Mouse (Mus musculus) MEL (cell line): ENCODE results near the gene Slc35c1. TPM values are rescaled to one million over a fixed set of nuclear protein-coding genes. Genes with fewer than 3 reads are reported as not detected.

ENCODE experiments used
- DNase-seq: peaks from one replicate; pipeline ENCODE4 v3.0.0; 2011; ENCODE audit warnings: low read depth, low spot score
- H3K27ac ChIP-seq: 2 replicates; pipeline ENCODE4 v1.5.1; 2012; ENCODE audit warnings: low read depth, mild to moderate bottlenecking, control low read depth, low read length, moderate library complexity; ENCODE audit not compliant: control insufficient read depth
- H3K27me3 ChIP-seq, 2 experiments: fragments of 150-350 bp in 1 of 2; sonication (generic) in 1 of 2; 2 replicates each; pipeline ENCODE4 v1.6.1; 2012; ENCODE audit warnings: low read length in 2 of 2, mild to moderate bottlenecking in 2 of 2, improper control_type of control experiment in 1 of 2, moderate library complexity in 1 of 2; ENCODE audit not compliant: insufficient read depth in 2 of 2, control insufficient read depth in 1 of 2
- H3K36me3 ChIP-seq, 2 experiments: 2 replicates each; pipeline ENCODE4 v1.6.1; 2012 to 2014; ENCODE audit warnings: low read length in 2 of 2, improper control_type of control experiment in 1 of 2, inconsistent platforms in 1 of 2, mild to moderate bottlenecking in 1 of 2; ENCODE audit not compliant: insufficient read depth in 2 of 2, control insufficient read depth in 1 of 2
- H3K4me1 ChIP-seq, 2 experiments: fragments of 150-350 bp in 1 of 2; sonication (generic) in 1 of 2; 2 replicates each; pipeline ENCODE4 v1.6.1; 2012; ENCODE audit warnings: low read length in 2 of 2, improper control_type of control experiment in 1 of 2, mild to moderate bottlenecking in 1 of 2; ENCODE audit not compliant: insufficient read depth in 2 of 2, control insufficient read depth in 1 of 2
- H3K4me3 ChIP-seq, 2 experiments: fragments of 150-350 bp in 1 of 2; sonication (generic) in 1 of 2; 2 replicates each; pipeline ENCODE4 v1.5.1; 2012; ENCODE audit warnings: low read depth in 2 of 2, low read length in 2 of 2, mild to moderate bottlenecking in 2 of 2, moderate library complexity in 2 of 2, control low read depth in 1 of 2, improper control_type of control experiment in 1 of 2; ENCODE audit not compliant: control insufficient read depth in 1 of 2, insufficient read depth in 1 of 2
- H3K79me2 ChIP-seq: 2 replicates; pipeline ENCODE4 v1.6.1; 2012; ENCODE audit warnings: mild to moderate bottlenecking, low read length, moderate library complexity; ENCODE audit not compliant: control insufficient read depth, poor library complexity, insufficient read depth
- H3K9ac ChIP-seq: 2 replicates; pipeline ENCODE4 v1.6.1; 2012; ENCODE audit warnings: low read depth, mild to moderate bottlenecking, control low read depth, low read length, moderate library complexity; ENCODE audit not compliant: control insufficient read depth, poor library complexity, severe bottlenecking
- H3K9me3 ChIP-seq: fragments of 150-350 bp; sonication (generic); replicated peaks from 2 replicates; pipeline ENCODE4 v1.6.1; 2012; ENCODE audit warnings: mild to moderate bottlenecking, low read length, improper control_type of control experiment, moderate library complexity; ENCODE audit not compliant: insufficient read depth
- BHLHE40 ChIP-seq: IDR thresholded peaks from 2 replicates; pipeline ENCODE4 v1.6.1; 2012; ENCODE audit warnings: low read depth, mild to moderate bottlenecking, inconsistent platforms, low read length, improper control_type of control experiment, borderline replicate concordance
- CTCF ChIP-seq, 3 experiments: IDR thresholded peaks in 2 of 3; conservative IDR thresholded peaks in 1 of 3; 2 replicates each; pipeline ENCODE4 v1.5.1; 2011 to 2012; ENCODE audit warnings: low read length in 3 of 3, low read depth in 2 of 3, mild to moderate bottlenecking in 2 of 3, improper control_type of control experiment in 1 of 3, inconsistent platforms in 1 of 3, mixed read lengths in 1 of 3, moderate library complexity in 1 of 3; ENCODE audit not compliant: control insufficient read depth in 1 of 3, insufficient read depth in 1 of 3, poor library complexity in 1 of 3, severe bottlenecking in 1 of 3
- E2F4 ChIP-seq: IDR thresholded peaks from 2 replicates; pipeline ENCODE4 v1.6.1; 2011; ENCODE audit warnings: low read depth, low read length, improper control_type of control experiment, borderline replicate concordance
- ELF1 ChIP-seq: IDR thresholded peaks from 2 replicates; pipeline ENCODE4 v1.6.1; 2014; ENCODE audit warnings: low read depth, mild to moderate bottlenecking, inconsistent platforms, low read length, improper control_type of control experiment, moderate library complexity
- ETS1 ChIP-seq: IDR thresholded peaks from 2 replicates; pipeline ENCODE4 v1.6.1; 2012; ENCODE audit warnings: low read depth, mild to moderate bottlenecking, inconsistent platforms, low read length, improper control_type of control experiment, moderate library complexity
- MAFK ChIP-seq: IDR thresholded peaks from 2 replicates; pipeline ENCODE4 v1.6.1; 2011; ENCODE audit warnings: low read depth, mild to moderate bottlenecking, low read length, improper control_type of control experiment, borderline replicate concordance
- MAZ ChIP-seq: IDR thresholded peaks from 2 replicates; pipeline ENCODE4 v1.6.1; 2012; ENCODE audit warnings: low read depth, mild to moderate bottlenecking, inconsistent platforms, low read length, improper control_type of control experiment
- MXI1 ChIP-seq: IDR thresholded peaks from 2 replicates; pipeline ENCODE4 v1.6.1; 2011; ENCODE audit warnings: mild to moderate bottlenecking, low read depth, low read length, improper control_type of control experiment
- MYB ChIP-seq: IDR thresholded peaks from 2 replicates; pipeline ENCODE4 v1.6.1; 2011; ENCODE audit warnings: mild to moderate bottlenecking, low read depth, low read length, improper control_type of control experiment
- MYC ChIP-seq: IDR thresholded peaks from 2 replicates; pipeline ENCODE4 v1.6.1; 2011; ENCODE audit warnings: low read depth, mild to moderate bottlenecking, low read length, improper control_type of control experiment, moderate library complexity
- POLR2AphosphoS2 ChIP-seq: IDR thresholded peaks from 2 replicates; pipeline ENCODE4 v1.6.1; 2011; ENCODE audit warnings: low read length, improper control_type of control experiment
- RCOR1 ChIP-seq: IDR thresholded peaks from 2 replicates; pipeline ENCODE4 v1.6.1; 2012; ENCODE audit warnings: low read depth, mild to moderate bottlenecking, inconsistent platforms, low read length, improper control_type of control experiment
- SIN3A ChIP-seq: IDR thresholded peaks from 2 replicates; pipeline ENCODE4 v1.6.1; 2012; ENCODE audit warnings: low read length, improper control_type of control experiment, inconsistent platforms
- SMC3 ChIP-seq: IDR thresholded peaks from 2 replicates; pipeline ENCODE4 v1.6.1; 2011; ENCODE audit warnings: low read depth, low read length, improper control_type of control experiment
- TBP ChIP-seq: IDR thresholded peaks from 2 replicates; pipeline ENCODE4 v1.8.0; 2011; ENCODE audit warnings: low read depth, low read length, improper control_type of control experiment
- UBTF ChIP-seq: IDR thresholded peaks from 2 replicates; pipeline ENCODE4 v1.6.1; 2012; ENCODE audit warnings: low read depth, mild to moderate bottlenecking, inconsistent platforms, low read length, improper control_type of control experiment, moderate library complexity, borderline replicate concordance; ENCODE audit not compliant: insufficient read depth
- USF1 ChIP-seq: IDR thresholded peaks from 2 replicates; pipeline ENCODE4 v1.6.1; 2014; ENCODE audit warnings: low read depth, mild to moderate bottlenecking, inconsistent platforms, low read length, improper control_type of control experiment, moderate library complexity
- ZC3H11A ChIP-seq: IDR thresholded peaks from 2 replicates; pipeline ENCODE4 v1.6.1; 2012; ENCODE audit warnings: low read depth, mild to moderate bottlenecking, inconsistent platforms, low read length, improper control_type of control experiment
- ZMIZ1 ChIP-seq: IDR thresholded peaks from 2 replicates; pipeline ENCODE4 v1.6.1; 2012; ENCODE audit warnings: low read depth, mild to moderate bottlenecking, inconsistent platforms, low read length, improper control_type of control experiment, moderate library complexity
- ZNF384 ChIP-seq: IDR thresholded peaks from 2 replicates; pipeline ENCODE4 v1.6.1; 2012; ENCODE audit warnings: low read depth, mild to moderate bottlenecking, inconsistent platforms, low read length, improper control_type of control experiment
- polyA plus RNA-seq, 2 experiments: library from polyadenylated mRNA; stranded (reverse) in 1 of 2; unstranded in 1 of 2; fragments of >175 nt in 1 of 2; fragments of >200 nt in 1 of 2; gene quantifications; 2 replicates each; pipeline versions ENCODE4 v1.2.1 to v1.2.4; 2012; ENCODE audit warnings: low replicate concordance in 2 of 2, low read depth in 1 of 2; ENCODE audit not compliant: insufficient read length in 2 of 2, insufficient read depth in 1 of 2, missing spikeins in 1 of 2
- total RNA-seq: library from RNA; depleted of rRNA; stranded (reverse); fragments of 300-350 nt; gene quantifications from 2 replicates; pipeline ENCODE4 v1.2.3, GENCODE M21; 2012

Gene Slc35c1
- total and polyA plus RNA-seq, 3 experiments, result 16.8 to 64.5 TPM; not detected in 1

DNA sequence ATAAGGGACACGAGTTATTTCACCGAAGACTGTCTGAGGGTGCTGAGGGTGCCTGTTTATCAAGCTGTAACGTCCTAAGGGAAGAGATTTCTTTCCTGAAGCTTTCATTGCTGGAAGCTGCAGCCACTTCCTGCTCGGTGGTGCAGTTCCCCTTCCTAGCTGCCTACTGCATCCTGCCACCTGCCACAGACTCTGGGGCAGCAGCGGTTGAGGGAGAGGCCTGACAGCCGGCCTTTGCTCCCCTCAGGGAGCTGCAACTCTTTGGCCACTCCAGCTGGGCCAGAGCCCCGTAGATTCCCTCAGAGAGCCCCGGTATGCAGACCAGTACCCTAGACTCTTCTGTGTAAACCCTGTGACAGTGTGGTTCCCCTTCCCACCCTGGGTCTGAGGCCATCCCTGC, 34.1 kb upstream of the Slc35c1 start:
- Histone ChIP-seq H3K27me3 (peaks cover 5 to 13% of the 10 kb centered on the region in 2 experiments), H3K9me3 (no peaks in the 10 kb centered on the region), H3K4me1 (no peaks in the 10 kb centered on the region), H3K36me3 (no peaks in the 10 kb centered on the region), H3K4me3 (no peak overlapping the region), H3K27ac (no peak overlapping the region), H3K79me2 (no peaks in the 10 kb centered on the region), H3K9ac (no peak overlapping the region)
- TF ChIP-seq E2F4, result no peak
- TF ChIP-seq MAFK, result no peak
- no peak for TF ChIP-seq ETS1
- no peak for TF ChIP-seq SMC3
- TF ChIP-seq MYC, result no peak
- no peak for TF ChIP-seq MYB
- no peak for TF ChIP-seq ZNF384
- TF ChIP-seq MAZ, result no peak
- no peak for TF ChIP-seq ELF1
- no peak for TF ChIP-seq UBTF
- no peak for TF ChIP-seq SIN3A
- TF ChIP-seq USF1, result no peak
- TF ChIP-seq POLR2AphosphoS2, result no peak
- no peak for DNase-seq

DNA sequence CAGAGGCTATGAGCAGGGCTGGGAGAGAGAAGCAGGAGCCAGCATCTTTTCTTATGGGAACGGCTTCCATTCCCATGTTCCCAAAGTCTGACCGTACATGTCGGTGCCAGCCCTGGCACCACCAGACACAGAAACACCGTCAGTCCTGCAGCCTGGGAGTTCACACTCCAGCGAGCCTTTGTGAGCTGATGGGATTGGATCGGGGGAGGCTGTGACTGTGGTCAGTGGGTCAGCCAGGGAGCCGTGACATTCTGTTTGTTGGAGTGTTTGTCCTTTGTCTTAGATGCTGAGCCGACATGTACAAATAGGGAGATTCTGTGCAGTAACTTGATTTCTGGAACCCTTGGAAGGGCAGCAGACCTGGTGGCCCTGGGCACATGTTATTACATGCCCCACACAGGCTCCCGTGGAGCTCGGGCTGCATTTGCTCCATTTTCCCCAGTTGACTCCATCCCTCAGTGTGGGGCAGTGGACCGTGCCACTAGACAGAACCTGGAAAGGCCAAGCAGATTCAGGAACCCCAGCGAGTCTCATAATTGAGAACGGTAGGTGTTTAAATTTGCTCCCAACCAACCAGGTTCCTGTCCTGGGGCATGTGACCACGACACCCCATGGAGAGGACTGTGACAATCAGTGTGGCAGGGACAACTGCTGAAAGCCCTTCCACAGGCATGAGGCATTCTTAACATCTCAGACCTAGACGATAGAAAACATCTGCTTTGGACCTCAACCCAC, 33.5 kb upstream of the Slc35c1 start:
- H3K9me3 ChIP-seq, result no peaks in the 10 kb centered on the region
- H3K4me1 ChIP-seq, result no peaks in the 10 kb centered on the region
- H3K9ac ChIP-seq, result no peak overlapping the region
- H3K36me3 ChIP-seq, result no peaks in the 10 kb centered on the region
- no peaks in the 10 kb centered on the region for H3K79me2 ChIP-seq
- peaks cover 5 to 13% of the 10 kb centered on the region in 2 experiments for H3K27me3 ChIP-seq
- DNase-seq, result no peak
- TF ChIP-seq MYB, result no peak
- no peak for TF ChIP-seq ZNF384
- no peak for TF ChIP-seq ZC3H11A
- TF ChIP-seq MAZ, result no peak
- TF ChIP-seq MAFK, result no peak
- TF ChIP-seq CTCF (IDR thresholded peaks at IDR 0.05 in 2 of 3, conservative IDR thresholded peaks at IDR 0.05 in 1 of 3; ENCODE audit: control insufficient read depth in 1 of 3, insufficient read depth in 1 of 3, low read depth in 2 of 3, low read length in 3 of 3, poor library complexity in 1 of 3, severe bottlenecking in 1 of 3), result no peak
- no peak for TF ChIP-seq BHLHE40
- TF ChIP-seq MXI1, result no peak
- TF ChIP-seq RCOR1, result no peak
- TF ChIP-seq ZMIZ1, result no peak
- TF ChIP-seq TBP, result no peak
- TF ChIP-seq ETS1, result no peak
- TF ChIP-seq, all 39 proteins: peak for 0
- Histone ChIP-seq H3K27ac (no peak overlapping the region), H3K4me3 (no peak overlapping the region)
